ENCODE assay signal across 8 mouse cellular contexts in the genomic region with DNA sequence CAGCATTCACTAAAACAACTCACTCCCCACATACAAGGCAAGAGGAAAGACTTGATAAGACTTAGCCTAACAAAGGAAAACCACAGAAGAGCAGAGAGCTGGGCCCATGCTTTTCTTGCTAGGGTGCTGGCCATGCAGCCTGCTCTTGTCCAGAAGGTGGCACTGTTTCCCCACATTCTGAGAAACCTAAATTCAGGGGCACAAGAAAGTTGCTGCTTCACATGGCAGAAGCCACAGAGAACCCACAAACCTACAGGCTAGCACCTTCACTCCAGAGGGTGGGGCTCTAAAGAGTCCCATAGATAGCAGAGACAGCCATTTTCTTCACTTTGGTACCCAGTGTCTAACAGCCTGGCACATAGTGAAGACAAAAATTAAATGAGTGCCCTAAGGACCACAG. TPM values are rescaled to one million over a fixed set of nuclear protein-coding genes. Genes with fewer than 3 reads are reported as not detected.
DNase-seq lines count a peak whose midpoint lies in the region; ATAC-seq and TF ChIP-seq lines count a peak whose summit lies in the region.

No protein-coding gene starts in this region.

- intact Hi-C loops in heart, postnatal 25 days (cut with DNase I): loop anchor here (1.0 to 5.0 kb wide), 3 partner anchors 117 to 283 kb away; no protein-coding TSS in a partner anchor
- intact Hi-C loops in left cerebral cortex, postnatal 36 days (cut with DNase I): loop anchor here (1.0 to 10.0 kb wide), 4 partner anchors 117 to 1091 kb away; no protein-coding TSS in a partner anchor

- H3K9me3 ChIP-seq in hindbrain, embryonic 11.5 days (ENCODE audit: control insufficient read depth, low read length): no peaks in the 10 kb centered on the region
- H3K9me3 ChIP-seq in midbrain, postnatal 0 days (ENCODE audit: low read length): no peaks in the 10 kb centered on the region

- TF ChIP-seq CTCF in midbrain, postnatal 0 days (IDR thresholded peaks at IDR 0.05): peak; percentile 98

- ATAC-seq in hindbrain, embryonic 11.5 days (ENCODE audit: low FRiP score): peak; percentile 49
- peak; percentile 28 for ATAC-seq in midbrain, postnatal 0 days (ENCODE audit: low FRiP score)

- no peak overlapping the region for H3K27ac ChIP-seq in hindbrain, embryonic 11.5 days (ENCODE audit: low read depth, low read length)
- H3K27ac ChIP-seq in midbrain, postnatal 0 days (ENCODE audit: low read depth, low read length): no peak overlapping the region

- no peaks in the 10 kb centered on the region for H3K27me3 ChIP-seq in hindbrain, embryonic 11.5 days (ENCODE audit: control insufficient read depth, insufficient read depth, low read length)
- H3K27me3 ChIP-seq in midbrain, postnatal 0 days (ENCODE audit: insufficient read depth, low read length): no peaks in the 10 kb centered on the region

- H3K9ac ChIP-seq in hindbrain, embryonic 11.5 days (ENCODE audit: low read depth, low read length): no peak overlapping the region
- no peak overlapping the region for H3K9ac ChIP-seq in midbrain, postnatal 0 days (replicated peaks; ENCODE audit: low read length, poor library complexity, severe bottlenecking)

- H3K36me3 ChIP-seq in hindbrain, embryonic 11.5 days (ENCODE audit: control insufficient read depth, insufficient read depth, low read length): no peaks in the 10 kb centered on the region
- 0 out of 2 replicates have a peak, but pooled peaks cover 3% of the 10 kb centered on the region for H3K36me3 ChIP-seq in midbrain, postnatal 0 days (ENCODE audit: insufficient read depth, low read length)

- no peak overlapping the region for H3K4me3 ChIP-seq in hindbrain, embryonic 11.5 days (ENCODE audit: low read depth, low read length)
- H3K4me3 ChIP-seq in midbrain, postnatal 0 days (ENCODE audit: low read depth, low read length): no peak overlapping the region

- H3K4me2 ChIP-seq in hindbrain, embryonic 11.5 days (replicated peaks; ENCODE audit: low read depth, low read length): no peak overlapping the region
- no peak overlapping the region for H3K4me2 ChIP-seq in midbrain, postnatal 0 days (ENCODE audit: low read depth, low read length, poor library complexity, severe bottlenecking)

- no peaks in the 10 kb centered on the region for H3K4me1 ChIP-seq in hindbrain, embryonic 11.5 days (replicated peaks; ENCODE audit: control insufficient read depth, insufficient read depth, low read length)
- H3K4me1 ChIP-seq in midbrain, postnatal 0 days (ENCODE audit: insufficient read depth, low read length): no peaks in the 10 kb centered on the region

- peak; percentile 10 to 12 for DNase-seq in heart, adult 9 months (ENCODE audit: low spot score in 2 of 2)
- no peak for DNase-seq in heart, postnatal 25 days (ENCODE audit: low spot score)
- DNase-seq in adrenal gland, adult 18-20 months (ENCODE audit: low spot score in 2 of 2): peak; percentile 51 to 57
- peak; percentile 69 for DNase-seq in embryo, embryonic 11.5 days (ENCODE audit: low read depth, low spot score)
- peak; percentile 85 for DNase-seq in hindbrain, embryonic 11.5 days (ENCODE audit: low spot score)
- peak; percentile 31 to 35 for DNase-seq in left cerebral cortex, postnatal 36 days (ENCODE audit: low spot score in 2 of 2)
- DNase-seq in midbrain, postnatal 0 days (ENCODE audit: low spot score): peak; percentile 80
- peak; percentile 17 to 58 for DNase-seq in spleen, postnatal 14 days (ENCODE audit: low spot score in 2 of 2)

RNA-seq across cellular contexts. Expression of a gene that starts 52.3 kb away (rescaled TPM):
- 10 to 100 TPM; 61.6 to 72.4 TPM for total RNA-seq in heart, postnatal 25 days (2021)
- total RNA-seq in adrenal gland, adult 18-20 months (2021): 10 to 100 TPM; 27.5 to 29.7 TPM
- 20.0 and 20.5 TPM in 2 replicates for polyA plus RNA-seq in hindbrain, embryonic 11.5 days (2014; fragmentation: Nextera tagmentation; extraction: Ambion mirVana)
- 10 to 100 TPM; 13.5 to 15.1 TPM for total RNA-seq in left cerebral cortex, postnatal 36 days (2021)
- 3.7 and 6.2 TPM in 2 replicates for total RNA-seq in midbrain, postnatal 0 days (2014; rRNA removed)
- 8.9 and 10.4 TPM in 2 replicates for polyA plus RNA-seq in midbrain, postnatal 0 days (2015; fragmentation: Nextera tagmentation; extraction: Ambion mirVana)

RNA-seq across cellular contexts. Expression of a gene that starts 52.4 kb away (rescaled TPM):
- total RNA-seq in heart, postnatal 25 days (2021): 10 to 100 TPM; 27.4 to 32.1 TPM
- total RNA-seq in adrenal gland, adult 18-20 months (2021): 1 to 10 TPM; 9.4 to 9.7 TPM
- 29.7 and 30.1 TPM in 2 replicates for polyA plus RNA-seq in hindbrain, embryonic 11.5 days (2014; fragmentation: Nextera tagmentation; extraction: Ambion mirVana)
- total RNA-seq in left cerebral cortex, postnatal 36 days (2021): 10 to 100 TPM; 14.6 to 15.3 TPM
- 15.3 and 17.9 TPM in 2 replicates for total RNA-seq in midbrain, postnatal 0 days (2014; rRNA removed)
- polyA plus RNA-seq in midbrain, postnatal 0 days (2015; fragmentation: Nextera tagmentation; extraction: Ambion mirVana): 18.2 and 19.1 TPM in 2 replicates
